Mouse (Mus musculus): ENCODE results near the gene Mfsd9. TPM values are rescaled to one million over a fixed set of nuclear protein-coding genes. Genes with fewer than 3 reads are reported as not detected.

The Mfsd9 gene
- polyA plus RNA-seq, 1 experiment from 2014 or later = 9.5 TPM

GRCm38 (mm10) chr1:40788956-40789355 is 1.5 kb downstream of the Mfsd9 start:
- no peak overlapping the region for H3K4me3 ChIP-seq (ENCODE audit: low read length)
- no peak overlapping the region for H3K9ac ChIP-seq (ENCODE audit: low read depth, low read length)
- no peaks in the 10 kb centered on the region for H3K36me3 ChIP-seq (ENCODE audit: control insufficient read depth, insufficient read depth, low read length)
- H3K27ac ChIP-seq (ENCODE audit: low read depth, low read length) = no peak overlapping the region
- ATAC-seq = no peak
- no peaks in the 10 kb centered on the region for H3K27me3 ChIP-seq (replicated peaks; ENCODE audit: control insufficient read depth, insufficient read depth, low read length)
- 77% methylated on average over 6 of the region's 6 CpGs for WGBS
- peaks cover 4% of the 10 kb centered on the region; the same call in 1 of the 2 replicates for H3K4me1 ChIP-seq (ENCODE audit: control insufficient read depth, insufficient read depth, low read depth, low read length)
- no peaks in the 10 kb centered on the region for H3K9me3 ChIP-seq (ENCODE audit: control insufficient read depth, low read length)
- no peak overlapping the region for H3K4me2 ChIP-seq (ENCODE audit: low read length)

GRCm38 (mm10) chr1:40785876-40786445 is 4.5 kb downstream of the Mfsd9 start:
- H3K4me2 ChIP-seq (ENCODE audit: low read length) = no peak overlapping the region
- no peak overlapping the region for H3K9ac ChIP-seq (ENCODE audit: low read depth, low read length)
- no peak overlapping the region for H3K27ac ChIP-seq (ENCODE audit: low read depth, low read length)
- no peak overlapping the region for H3K4me3 ChIP-seq (ENCODE audit: low read length)
- WGBS = 89% methylated on average over 11 of the region's 11 CpGs
- no peaks in the 10 kb centered on the region for H3K9me3 ChIP-seq (ENCODE audit: control insufficient read depth, low read length)
- ATAC-seq = no peak
- H3K27me3 ChIP-seq (replicated peaks; ENCODE audit: control insufficient read depth, insufficient read depth, low read length) = no peaks in the 10 kb centered on the region
- peaks cover 4% of the 10 kb centered on the region; the same call in 1 of the 2 replicates for H3K4me1 ChIP-seq (ENCODE audit: control insufficient read depth, insufficient read depth, low read depth, low read length)
- 0 out of 2 replicates have a peak, but pooled peaks cover 2% of the 10 kb centered on the region for H3K36me3 ChIP-seq (ENCODE audit: control insufficient read depth, insufficient read depth, low read length)

GRCm38 (mm10) chr1:40784306-40784705 is 6.2 kb downstream of the Mfsd9 start:
- Histone ChIP-seq H3K9ac (ENCODE audit: low read depth, low read length) (no peak overlapping the region), H3K4me1 (ENCODE audit: control insufficient read depth, insufficient read depth, low read depth, low read length) (no peaks in the 10 kb centered on the region)

DNA sequence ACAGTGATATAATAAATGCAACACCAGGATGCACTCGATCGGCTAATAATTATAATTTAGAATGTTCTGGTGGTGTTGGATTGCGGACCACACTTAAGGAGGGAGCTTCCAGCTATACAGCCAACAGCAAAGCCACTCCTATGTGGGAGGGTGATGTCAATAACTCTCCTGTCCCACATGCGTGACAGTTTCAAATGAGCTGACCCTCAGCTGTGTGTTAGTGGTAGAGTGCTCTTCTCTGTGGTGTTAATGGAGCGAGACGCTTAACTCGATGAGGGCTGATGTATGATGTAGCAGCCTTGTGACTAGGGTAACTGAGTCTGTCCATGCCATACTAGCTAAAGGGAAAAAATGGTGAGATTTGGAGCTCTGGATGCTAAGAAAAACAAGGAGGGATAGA is 7.0 kb downstream of the Mfsd9 start:
- no peak overlapping the region for H3K4me3 ChIP-seq (ENCODE audit: low read length)
- H3K9ac ChIP-seq (ENCODE audit: low read depth, low read length) = no peak overlapping the region
- H3K27me3 ChIP-seq (replicated peaks; ENCODE audit: control insufficient read depth, insufficient read depth, low read length) = no peaks in the 10 kb centered on the region
- no peak for ATAC-seq
- H3K36me3 ChIP-seq (ENCODE audit: control insufficient read depth, insufficient read depth, low read length) = peaks cover 23% of the 10 kb centered on the region
- WGBS = 89% methylated on average over 7 of the region's 7 CpGs
- no peak overlapping the region for H3K4me2 ChIP-seq (ENCODE audit: low read length)
- peaks cover 14% of the 10 kb centered on the region for H3K9me3 ChIP-seq (ENCODE audit: control insufficient read depth, low read length)
- no peaks in the 10 kb centered on the region for H3K4me1 ChIP-seq (ENCODE audit: control insufficient read depth, insufficient read depth, low read depth, low read length)
- no peak overlapping the region for H3K27ac ChIP-seq (ENCODE audit: low read depth, low read length)

More at GRCm38 (mm10) chr1:40784306-40784705, 6.2 kb downstream of the Mfsd9 start:
- no peak overlapping the region for H3K4me2 ChIP-seq (ENCODE audit: low read length)
- H3K36me3 ChIP-seq (ENCODE audit: control insufficient read depth, insufficient read depth, low read length) = peaks cover 15% of the 10 kb centered on the region
- H3K4me3 ChIP-seq (ENCODE audit: low read length) = no peak overlapping the region
- no peak for ATAC-seq
- peaks cover 7% of the 10 kb centered on the region for H3K9me3 ChIP-seq (ENCODE audit: control insufficient read depth, low read length)
- H3K27me3 ChIP-seq (replicated peaks; ENCODE audit: control insufficient read depth, insufficient read depth, low read length) = no peaks in the 10 kb centered on the region
- no peak overlapping the region for H3K27ac ChIP-seq (ENCODE audit: low read depth, low read length)
- 95% methylated on average over 9 of the region's 9 CpGs for WGBS

DNA sequence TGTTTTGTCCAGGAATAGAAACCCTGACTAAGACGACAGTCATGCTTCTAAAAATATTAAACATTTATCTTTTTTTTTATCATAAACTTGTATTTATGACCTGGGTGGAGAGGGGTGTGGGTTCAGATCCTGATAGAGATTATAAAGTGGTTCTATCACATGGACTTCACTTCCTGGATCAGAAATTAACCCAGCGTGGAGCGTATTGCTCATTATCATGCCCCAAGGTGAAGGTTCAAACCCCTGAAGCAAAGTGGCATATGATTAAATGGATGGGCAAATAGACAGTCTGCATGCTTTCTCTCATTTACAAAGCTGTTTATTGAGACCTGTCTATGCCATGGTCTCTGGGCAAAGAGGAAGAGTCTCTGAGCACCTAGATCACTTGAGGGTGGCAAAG is 13.7 kb downstream of the Mfsd9 start:
- ATAC-seq = no peak
- peaks cover 30% of the 10 kb centered on the region for H3K36me3 ChIP-seq (ENCODE audit: control insufficient read depth, insufficient read depth, low read length)
- WGBS = 90% methylated on average over 3 of the region's 3 CpGs

DNA sequence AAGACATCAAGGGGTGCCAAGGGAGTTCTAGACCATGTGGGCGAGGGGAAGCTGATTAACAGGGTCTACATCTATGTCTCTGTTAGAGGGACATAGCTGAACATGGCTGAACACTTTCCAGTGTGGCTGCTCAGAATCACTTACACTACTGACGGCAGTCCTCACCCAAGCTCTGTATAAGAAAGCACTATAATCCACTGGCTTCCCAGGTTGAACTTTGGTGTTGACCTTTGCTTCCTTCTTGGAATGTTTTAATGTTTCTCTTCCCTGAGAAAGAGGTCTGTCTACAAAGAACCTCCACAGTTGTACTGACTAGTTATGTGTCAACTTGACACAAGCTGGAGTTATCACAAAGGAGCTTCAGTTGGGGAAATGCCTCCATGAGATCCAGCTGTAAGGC is 14.4 kb downstream of the Mfsd9 start:
- Histone ChIP-seq H3K36me3 (ENCODE audit: control insufficient read depth, insufficient read depth, low read length) (peaks cover 28% of the 10 kb centered on the region), H3K4me3 (ENCODE audit: low read length) (no peak overlapping the region), H3K4me2 (ENCODE audit: low read length) (no peak overlapping the region), H3K9ac (ENCODE audit: low read depth, low read length) (no peak overlapping the region), H3K4me1 (ENCODE audit: control insufficient read depth, insufficient read depth, low read depth, low read length) (no peaks in the 10 kb centered on the region), H3K9me3 (ENCODE audit: control insufficient read depth, low read length) (peaks cover 15% of the 10 kb centered on the region), H3K27ac (ENCODE audit: low read depth, low read length) (no peak overlapping the region), H3K27me3 (replicated peaks; ENCODE audit: control insufficient read depth, insufficient read depth, low read length) (no peaks in the 10 kb centered on the region)
- WGBS = 85% methylated on average over 2 of the region's 2 CpGs
- no peak for ATAC-seq

More for the DNA sequence above, 13.7 kb downstream of the Mfsd9 start:
- H3K9me3 ChIP-seq (ENCODE audit: control insufficient read depth, low read length) = peaks cover 15% of the 10 kb centered on the region
- no peak overlapping the region for H3K4me3 ChIP-seq (ENCODE audit: low read length)
- no peaks in the 10 kb centered on the region for H3K4me1 ChIP-seq (ENCODE audit: control insufficient read depth, insufficient read depth, low read depth, low read length)
- no peak overlapping the region for H3K27ac ChIP-seq (ENCODE audit: low read depth, low read length)
- no peak overlapping the region for H3K4me2 ChIP-seq (ENCODE audit: low read length)
- no peaks in the 10 kb centered on the region for H3K27me3 ChIP-seq (replicated peaks; ENCODE audit: control insufficient read depth, insufficient read depth, low read length)
- no peak overlapping the region for H3K9ac ChIP-seq (ENCODE audit: low read depth, low read length)

DNA sequence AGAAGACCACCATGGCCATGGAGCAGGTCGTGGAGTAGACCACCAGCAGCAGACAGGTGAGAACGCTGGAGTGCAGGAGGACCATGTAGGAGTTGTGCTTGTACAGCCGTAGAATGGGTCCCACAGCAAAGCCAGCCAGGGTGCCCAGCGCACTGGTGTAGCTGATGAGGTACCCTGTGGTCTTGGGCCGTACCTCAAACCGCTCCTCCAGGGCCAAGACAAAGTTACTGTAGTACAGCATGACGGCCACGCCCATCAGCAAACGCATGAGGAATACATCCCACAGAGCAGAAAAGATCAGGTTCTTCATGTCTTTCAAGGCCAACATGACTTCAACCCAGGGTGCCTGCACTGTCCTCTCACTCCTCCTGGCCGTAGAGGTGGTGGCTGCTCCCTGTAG is 16.4 kb downstream of the Mfsd9 start:
- peaks cover 7% of the 10 kb centered on the region for H3K9me3 ChIP-seq (ENCODE audit: control insufficient read depth, low read length)
- H3K4me2 ChIP-seq (ENCODE audit: low read length) = no peak overlapping the region
- H3K27ac ChIP-seq (ENCODE audit: low read depth, low read length) = no peak overlapping the region
- no peaks in the 10 kb centered on the region for H3K4me1 ChIP-seq (ENCODE audit: control insufficient read depth, insufficient read depth, low read depth, low read length)
- peaks cover 13% of the 10 kb centered on the region for H3K36me3 ChIP-seq (ENCODE audit: control insufficient read depth, insufficient read depth, low read length)
- ATAC-seq = no peak
- H3K9ac ChIP-seq (ENCODE audit: low read depth, low read length) = no peak overlapping the region
- H3K27me3 ChIP-seq (replicated peaks; ENCODE audit: control insufficient read depth, insufficient read depth, low read length) = no peaks in the 10 kb centered on the region
- 96% methylated on average over 10 of the region's 10 CpGs for WGBS
- no peak overlapping the region for H3K4me3 ChIP-seq (ENCODE audit: low read length)

DNA sequence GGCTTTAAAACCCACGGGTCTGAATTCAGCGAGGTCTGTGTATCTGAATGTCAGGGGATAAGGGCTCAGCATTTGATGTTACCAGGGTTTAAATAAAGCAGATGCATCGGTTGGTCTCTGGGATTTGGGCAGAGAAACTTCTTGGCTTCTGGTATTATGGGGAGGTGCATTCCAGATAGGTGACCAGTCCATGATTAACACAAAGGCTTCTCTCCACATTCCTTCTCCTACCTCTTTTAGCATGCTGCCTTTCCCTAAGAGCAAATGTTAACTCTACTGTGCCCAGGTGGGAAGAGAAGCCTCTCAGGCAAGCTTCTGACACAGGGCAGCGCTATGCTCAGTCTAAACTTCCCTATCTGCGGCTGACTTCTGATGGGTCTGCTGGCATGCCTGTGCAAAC is 17.3 kb downstream of the Mfsd9 start:
- H3K4me1 ChIP-seq (ENCODE audit: control insufficient read depth, insufficient read depth, low read depth, low read length) = no peaks in the 10 kb centered on the region
- ATAC-seq = no peak
- H3K27me3 ChIP-seq (replicated peaks; ENCODE audit: control insufficient read depth, insufficient read depth, low read length) = no peaks in the 10 kb centered on the region
- H3K4me3 ChIP-seq (ENCODE audit: low read length) = no peak overlapping the region
- H3K9ac ChIP-seq (ENCODE audit: low read depth, low read length) = no peak overlapping the region
- no peak overlapping the region for H3K4me2 ChIP-seq (ENCODE audit: low read length)
- H3K36me3 ChIP-seq (ENCODE audit: control insufficient read depth, insufficient read depth, low read length) = peaks cover 6% of the 10 kb centered on the region; the same call in 1 of the 2 replicates
- H3K9me3 ChIP-seq (ENCODE audit: control insufficient read depth, low read length) = no peaks in the 10 kb centered on the region
- H3K27ac ChIP-seq (ENCODE audit: low read depth, low read length) = no peak overlapping the region
- 91% methylated on average over 5 of the region's 5 CpGs for WGBS

GRCm38 (mm10) chr1:40771196-40771970 is 19.1 kb downstream of the Mfsd9 start:
- no peak overlapping the region for H3K4me3 ChIP-seq (ENCODE audit: low read length)
- H3K4me1 ChIP-seq (ENCODE audit: control insufficient read depth, insufficient read depth, low read depth, low read length) = no peaks in the 10 kb centered on the region
- no peak overlapping the region for H3K9ac ChIP-seq (ENCODE audit: low read depth, low read length)
- H3K36me3 ChIP-seq (ENCODE audit: control insufficient read depth, insufficient read depth, low read length) = peaks cover 6% of the 10 kb centered on the region; the same call in 1 of the 2 replicates
- no peak overlapping the region for H3K27ac ChIP-seq (ENCODE audit: low read depth, low read length)
- H3K27me3 ChIP-seq (replicated peaks; ENCODE audit: control insufficient read depth, insufficient read depth, low read length) = no peaks in the 10 kb centered on the region
- H3K4me2 ChIP-seq (ENCODE audit: low read length) = no peak overlapping the region
- no peaks in the 10 kb centered on the region for H3K9me3 ChIP-seq (ENCODE audit: control insufficient read depth, low read length)
- WGBS = 93% methylated on average over 7 of the region's 7 CpGs
- no peak for ATAC-seq
